Mouse (Mus musculus): Measurements from ENCODE around the gene Gosr1.

GRCm38 (mm10) chr11:76728093-76728492 lies 35.3 kb downstream of the Gosr1 start:
- TF ChIP-seq EP300 (IDR thresholded peaks at IDR 0.05; ENCODE audit: low read depth) (no peak), CTCF (IDR thresholded peaks at IDR 0.05; ENCODE audit: low read depth) (no peak)
